Mouse (Mus musculus): ENCODE measurements around the gene Tex35.

The Tex35 gene

DNA sequence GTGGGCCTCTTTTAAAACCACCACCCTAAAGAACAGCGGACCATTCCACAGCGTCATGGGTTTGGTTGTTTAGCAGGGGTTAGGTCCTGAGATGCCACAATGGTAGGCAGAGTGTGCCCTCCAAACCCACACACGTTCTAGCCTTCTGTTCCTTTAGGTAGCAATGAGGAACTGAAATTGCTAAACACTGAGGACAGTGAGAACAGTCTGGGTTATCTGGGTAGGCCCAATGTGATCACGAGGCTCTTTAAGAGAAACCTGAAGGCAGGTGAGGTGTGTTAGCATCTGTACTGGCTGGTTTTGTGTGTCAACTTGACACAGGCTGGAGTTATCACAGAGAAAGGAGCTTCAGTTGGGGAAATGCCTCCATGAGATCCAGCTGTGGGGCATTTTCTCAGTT is 12.9 kb downstream of the Tex35 start:
- no peaks in the 10 kb centered on the region for H3K27me3 ChIP-seq (ENCODE audit: control insufficient read depth, insufficient read depth, low read length, poor library complexity, severe bottlenecking)
- no peaks in the 10 kb centered on the region for H3K36me3 ChIP-seq (ENCODE audit: control insufficient read depth, insufficient read depth, low read length, poor library complexity, severe bottlenecking)
- DNase-seq (ENCODE audit: low read depth, low spot score): peak; percentile 50

GRCm38 (mm10) chr1:157092622-157093021 is 15.9 kb downstream of the Tex35 start:
- no peak for DNase-seq (ENCODE audit: low read depth, low spot score)
- no peaks in the 10 kb centered on the region for H3K36me3 ChIP-seq (ENCODE audit: control insufficient read depth, insufficient read depth, low read length, poor library complexity, severe bottlenecking)
- no peaks in the 10 kb centered on the region for H3K27me3 ChIP-seq (ENCODE audit: control insufficient read depth, insufficient read depth, low read length, poor library complexity, severe bottlenecking)

GRCm38 (mm10) chr1:157092140-157092539 is 16.3 kb downstream of the Tex35 start:
- Histone ChIP-seq H3K36me3 (ENCODE audit: control insufficient read depth, insufficient read depth, low read length, poor library complexity, severe bottlenecking) (no peaks in the 10 kb centered on the region), H3K27me3 (ENCODE audit: control insufficient read depth, insufficient read depth, low read length, poor library complexity, severe bottlenecking) (no peaks in the 10 kb centered on the region)
- DNase-seq (ENCODE audit: low read depth, low spot score): peak; percentile 33

- no peaks in the 10 kb centered on the region for H3K36me3 ChIP-seq (ENCODE audit: control insufficient read depth, insufficient read depth, low read length, poor library complexity, severe bottlenecking)
- DNase-seq (ENCODE audit: low read depth, low spot score): no peak
- no peaks in the 10 kb centered on the region for H3K27me3 ChIP-seq (ENCODE audit: control insufficient read depth, insufficient read depth, low read length, poor library complexity, severe bottlenecking)
These were observed 17.6 kb downstream of the Tex35 start for GRCm38 (mm10) chr1:157090835-157091234.

- Histone ChIP-seq H3K27me3 (ENCODE audit: control insufficient read depth, insufficient read depth, low read length, poor library complexity, severe bottlenecking) (no peaks in the 10 kb centered on the region), H3K36me3 (ENCODE audit: control insufficient read depth, insufficient read depth, low read length, poor library complexity, severe bottlenecking) (no peaks in the 10 kb centered on the region)
- DNase-seq (ENCODE audit: low read depth, low spot score): peak; percentile 76
These were observed 22.1 kb downstream of the Tex35 start for GRCm38 (mm10) chr1:157086097-157086994.

DNA sequence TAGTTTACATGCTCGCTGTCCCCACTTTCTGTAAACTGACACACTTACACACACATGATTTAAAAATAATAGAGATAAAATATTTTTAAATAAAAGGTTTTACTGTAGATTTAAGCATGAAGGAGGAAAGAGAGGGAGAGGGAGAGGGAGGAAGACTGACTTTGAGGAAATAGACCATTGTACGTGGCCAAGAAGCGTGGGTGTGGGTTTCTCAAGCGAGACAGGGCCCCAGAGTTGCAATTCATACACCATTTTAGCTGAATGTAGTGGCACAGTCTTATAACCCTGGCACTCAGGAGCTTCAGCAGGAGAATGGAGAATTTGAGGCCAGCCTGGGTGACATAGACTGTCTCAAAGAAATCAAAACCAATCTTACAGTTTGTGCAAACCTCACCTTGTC is 25.5 kb downstream of the Tex35 start:
- Histone ChIP-seq H3K36me3 (ENCODE audit: control insufficient read depth, insufficient read depth, low read length, poor library complexity, severe bottlenecking) (no peaks in the 10 kb centered on the region), H3K27me3 (ENCODE audit: control insufficient read depth, insufficient read depth, low read length, poor library complexity, severe bottlenecking) (no peaks in the 10 kb centered on the region)
- DNase-seq (ENCODE audit: low read depth, low spot score): peak; percentile 67

GRCm38 (mm10) chr1:157081999-157082398 is 26.5 kb downstream of the Tex35 start:
- Histone ChIP-seq H3K27me3 (ENCODE audit: control insufficient read depth, insufficient read depth, low read length, poor library complexity, severe bottlenecking) (no peaks in the 10 kb centered on the region), H3K36me3 (ENCODE audit: control insufficient read depth, insufficient read depth, low read length, poor library complexity, severe bottlenecking) (no peaks in the 10 kb centered on the region)
- peak; percentile 53 for DNase-seq (ENCODE audit: low read depth, low spot score)

GRCm38 (mm10) chr1:157081076-157081804 is 27.2 kb downstream of the Tex35 start:
- Histone ChIP-seq H3K27me3 (ENCODE audit: control insufficient read depth, insufficient read depth, low read length, poor library complexity, severe bottlenecking) (no peaks in the 10 kb centered on the region), H3K36me3 (ENCODE audit: control insufficient read depth, insufficient read depth, low read length, poor library complexity, severe bottlenecking) (no peaks in the 10 kb centered on the region)
- peak; percentile 44 for DNase-seq (ENCODE audit: low read depth, low spot score)

DNA sequence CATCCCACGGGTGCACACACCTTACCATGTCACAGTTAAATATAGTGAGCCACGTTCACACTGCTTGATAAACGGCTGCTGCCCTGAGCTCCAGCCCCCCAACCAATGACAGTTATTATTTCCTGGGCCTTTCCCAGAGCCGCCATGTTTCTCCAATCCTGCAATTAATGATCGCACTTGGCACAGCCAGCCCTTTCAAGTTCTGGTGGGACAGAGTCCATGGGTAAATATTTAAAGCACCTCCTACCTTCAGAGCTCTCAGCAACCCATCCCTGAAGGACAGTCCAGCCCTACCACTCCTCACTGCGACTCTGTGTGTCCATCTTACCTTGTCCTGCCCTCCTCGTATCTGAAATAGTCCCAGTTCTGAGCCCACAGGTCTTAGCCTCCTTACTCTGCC is 28.4 kb downstream of the Tex35 start:
- no peak for DNase-seq (ENCODE audit: low read depth, low spot score)
- Histone ChIP-seq H3K27me3 (ENCODE audit: control insufficient read depth, insufficient read depth, low read length, poor library complexity, severe bottlenecking) (no peaks in the 10 kb centered on the region), H3K36me3 (ENCODE audit: control insufficient read depth, insufficient read depth, low read length, poor library complexity, severe bottlenecking) (no peaks in the 10 kb centered on the region)

DNA sequence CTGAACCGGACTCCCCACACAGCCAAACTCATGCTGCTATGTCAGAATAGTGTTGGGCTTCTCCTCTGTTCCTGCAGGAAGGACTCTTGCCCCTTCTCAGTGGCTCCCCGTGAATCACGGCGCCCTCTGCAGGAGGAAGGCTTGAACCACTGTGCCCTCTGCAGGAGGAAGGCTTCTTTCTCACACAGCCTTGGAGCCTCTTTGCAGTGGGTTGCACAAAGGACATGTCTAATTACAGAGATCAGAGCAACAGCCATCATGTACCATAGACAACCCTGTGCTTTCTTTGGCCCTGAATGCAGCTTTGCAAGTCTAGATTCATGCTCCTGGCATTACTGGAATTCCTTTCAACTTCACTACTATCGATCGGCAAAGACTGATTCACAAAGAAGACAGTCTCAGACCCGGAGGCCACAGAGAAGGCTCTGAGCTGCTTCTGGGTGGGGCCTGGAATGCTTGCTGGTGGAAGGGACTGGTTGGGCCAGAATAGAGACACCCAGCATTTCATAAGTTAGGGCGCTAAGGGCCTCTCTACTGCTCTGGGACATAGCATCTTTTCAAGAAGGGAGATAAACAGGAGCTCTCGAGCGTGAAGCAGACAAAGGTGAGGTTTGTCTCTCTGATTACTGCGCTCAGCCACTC is 29.0 kb downstream of the Tex35 start:
- H3K36me3 ChIP-seq (ENCODE audit: control insufficient read depth, insufficient read depth, low read length, poor library complexity, severe bottlenecking): no peaks in the 10 kb centered on the region
- peak; percentile 68 for DNase-seq (ENCODE audit: low read depth, low spot score)
- no peaks in the 10 kb centered on the region for H3K27me3 ChIP-seq (ENCODE audit: control insufficient read depth, insufficient read depth, low read length, poor library complexity, severe bottlenecking)

- Histone ChIP-seq H3K27me3 (ENCODE audit: control insufficient read depth, insufficient read depth, low read length, poor library complexity, severe bottlenecking) (no peaks in the 10 kb centered on the region), H3K36me3 (ENCODE audit: control insufficient read depth, insufficient read depth, low read length, poor library complexity, severe bottlenecking) (no peaks in the 10 kb centered on the region)
- DNase-seq (ENCODE audit: low read depth, low spot score): peak; percentile 89
These were observed 31.4 kb downstream of the Tex35 start for GRCm38 (mm10) chr1:157076781-157077705.

- Histone ChIP-seq H3K27me3 (ENCODE audit: control insufficient read depth, insufficient read depth, low read length, poor library complexity, severe bottlenecking) (no peaks in the 10 kb centered on the region), H3K36me3 (ENCODE audit: control insufficient read depth, insufficient read depth, low read length, poor library complexity, severe bottlenecking) (no peaks in the 10 kb centered on the region)
- peak; percentile 87 for DNase-seq (ENCODE audit: low read depth, low spot score)
These were observed 32.2 kb downstream of the Tex35 start for GRCm38 (mm10) chr1:157076257-157076656.

DNA sequence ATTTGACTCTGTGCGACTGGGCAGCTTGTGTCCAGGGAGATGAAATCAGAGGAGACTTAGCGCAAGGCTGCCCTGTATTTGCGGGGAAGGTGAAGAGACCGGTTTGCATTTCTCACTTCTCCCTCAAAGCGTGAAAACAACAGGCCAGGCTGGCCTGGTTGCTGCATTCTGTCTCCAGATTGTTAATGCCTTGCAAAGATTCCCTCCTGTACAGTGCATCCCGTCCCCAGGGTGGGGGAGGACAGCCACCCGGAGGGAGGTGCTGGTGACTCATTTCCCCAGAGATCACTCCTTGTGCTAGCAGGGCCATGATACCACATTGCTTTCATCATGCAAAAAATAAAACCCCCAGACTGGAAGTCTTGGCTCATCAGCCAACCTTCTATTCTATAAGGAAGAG is 33.5 kb downstream of the Tex35 start:
- no peaks in the 10 kb centered on the region for H3K36me3 ChIP-seq (ENCODE audit: control insufficient read depth, insufficient read depth, low read length, poor library complexity, severe bottlenecking)
- no peaks in the 10 kb centered on the region for H3K27me3 ChIP-seq (ENCODE audit: control insufficient read depth, insufficient read depth, low read length, poor library complexity, severe bottlenecking)
- peak; percentile 36 for DNase-seq (ENCODE audit: low read depth, low spot score)

- no peak for DNase-seq (ENCODE audit: low read depth, low spot score)
- no peaks in the 10 kb centered on the region for H3K36me3 ChIP-seq (ENCODE audit: control insufficient read depth, insufficient read depth, low read length, poor library complexity, severe bottlenecking)
- H3K27me3 ChIP-seq (ENCODE audit: control insufficient read depth, insufficient read depth, low read length, poor library complexity, severe bottlenecking): no peaks in the 10 kb centered on the region
These were observed 34.1 kb downstream of the Tex35 start for GRCm38 (mm10) chr1:157074371-157074770.

Data from splenic B cell, adult 2 months (primary cell).